In the genomic region with DNA sequence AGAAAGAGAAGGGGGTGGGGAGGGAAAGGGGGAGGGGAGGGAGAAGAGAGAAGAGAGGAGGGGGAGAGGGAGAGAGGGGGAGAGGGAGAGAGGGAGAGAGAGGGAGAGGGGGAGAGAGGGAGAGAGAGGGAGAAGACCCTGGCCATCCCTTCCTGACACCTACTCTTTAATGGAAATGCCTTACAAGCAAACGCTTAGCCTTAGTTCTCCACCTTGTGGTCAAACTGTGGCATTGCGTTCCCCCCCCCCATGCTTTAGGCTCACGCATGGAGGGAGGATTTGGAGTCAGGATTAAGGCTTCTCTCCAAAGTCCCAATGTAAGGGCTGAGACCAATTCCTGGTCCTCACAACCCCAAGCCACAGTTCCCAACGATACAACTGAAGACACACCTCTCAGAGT, we compare ENCODE assay signal across 10 mouse cellular contexts. TPM values are rescaled to one million over a fixed set of nuclear protein-coding genes. Genes with fewer than 3 reads are reported as not detected.
DNase-seq lines count a peak whose midpoint lies in the region; ATAC-seq lines count a peak whose summit lies in the region.
"Had no signal": no experiment of that assay in that cellular context is flagged by ENCODE, and none has a peak within 500 bp of the region (broad histone marks: within the 10 kb centered on the region; RNA-seq: fewer than 3 reads in every experiment).

No protein-coding gene starts in this region.

- H3K4me3 ChIP-seq in forebrain, embryonic 14.5 days (ENCODE audit: low read depth, low read length): no peak overlapping the region

- no peaks in the 10 kb centered on the region for H3K9me3 ChIP-seq in forebrain, embryonic 14.5 days (replicated peaks; ENCODE audit: control insufficient read depth, low read length)

- no peak overlapping the region for H3K4me2 ChIP-seq in forebrain, embryonic 14.5 days (ENCODE audit: low read length)

- intact Hi-C loops in gastrocnemius, postnatal 14 days (cut with DNase I; ENCODE audit: low total_unique reads): loop anchor here (10.0 kb wide), 1 partner anchor 277 kb away; no protein-coding TSS in a partner anchor

- no peaks in the 10 kb centered on the region for H3K27me3 ChIP-seq in forebrain, embryonic 14.5 days (replicated peaks; ENCODE audit: control insufficient read depth, insufficient read depth, low read length)

- peak; percentile 44 for ATAC-seq in forebrain, embryonic 14.5 days

- H3K9ac ChIP-seq in forebrain, embryonic 14.5 days (ENCODE audit: low read length): no peak overlapping the region

- H3K36me3 ChIP-seq in forebrain, embryonic 14.5 days (ENCODE audit: control insufficient read depth, insufficient read depth, low read length): no peaks in the 10 kb centered on the region

- DNase-seq in gastrocnemius, adult 18-20 months (ENCODE audit: low spot score): peak; percentile 6
- DNase-seq in gastrocnemius, postnatal 14 days: no peak
- DNase-seq in thymus, postnatal 0 days (ENCODE audit: low spot score): peak; percentile 59
- no peak for DNase-seq in thymus, adult 18-20 months
- peak; percentile 74 for DNase-seq in forebrain, embryonic 14.5 days (ENCODE audit: low spot score)
- DNase-seq in lung, postnatal 10 days: peak; percentile 33
- DNase-seq in thymus, postnatal 4 days: peak; percentile 43
- no peak for DNase-seq in heart, adult 11 months

- WGBS in forebrain, embryonic 14.5 days: 8% methylated on average over 4 of the region's 4 CpGs

- H3K27ac ChIP-seq in forebrain, embryonic 14.5 days (ENCODE audit: low read depth, low read length): no peak overlapping the region

- no peaks in the 10 kb centered on the region for H3K4me1 ChIP-seq in forebrain, embryonic 14.5 days (ENCODE audit: control insufficient read depth, insufficient read depth, low read length)

RNA-seq across cellular contexts. Expression of a gene that starts 29.0 kb away (rescaled TPM):
- under 1 TPM in 1 of 2 experiments, not detected in 1; 0.34 TPM for total RNA-seq in gastrocnemius, adult 18-20 months (2021)
- under 1 TPM in 1 of 2 experiments, not detected in 1; 0.58 TPM for total RNA-seq in gastrocnemius, postnatal 14 days (2021)
- polyA plus RNA-seq in thymus, postnatal 0 days (2015; fragmentation: Nextera tagmentation; extraction: Ambion mirVana): 0.90 and 1.0 TPM in 2 replicates
- 0.44 and 0.67 TPM in 2 replicates for polyA plus RNA-seq in forebrain, embryonic 14.5 days (2014; fragmentation: Nextera tagmentation; extraction: Ambion mirVana)
- total RNA-seq: layer of hippocampus, postnatal 25 days had no signal
- polyA plus RNA-seq: stomach, embryonic 16.5 days had no signal

RNA-seq across cellular contexts. Expression of a gene that starts 42.9 kb away (rescaled TPM):
- not detected for total RNA-seq in gastrocnemius, adult 18-20 months (2021)
- total RNA-seq in gastrocnemius, postnatal 14 days (2021): not detected
- 0.84 and 2.0 TPM in 2 replicates for polyA plus RNA-seq in thymus, postnatal 0 days (2015; fragmentation: Nextera tagmentation; extraction: Ambion mirVana)
- 0.28 and 0.58 TPM in 2 replicates for polyA plus RNA-seq in forebrain, embryonic 14.5 days (2014; fragmentation: Nextera tagmentation; extraction: Ambion mirVana)
- total RNA-seq: layer of hippocampus, postnatal 25 days had no signal

RNA-seq across cellular contexts. Expression of a gene that starts 48.1 kb away (rescaled TPM):
- total RNA-seq in gastrocnemius, adult 18-20 months (2021): not detected
- not detected for total RNA-seq in gastrocnemius, postnatal 14 days (2021)
- 0.93 and 0.98 TPM in 2 replicates for polyA plus RNA-seq in thymus, postnatal 0 days (2015; fragmentation: Nextera tagmentation; extraction: Ambion mirVana)
- 20.6 and 21.8 TPM in 2 replicates for polyA plus RNA-seq in forebrain, embryonic 14.5 days (2014; fragmentation: Nextera tagmentation; extraction: Ambion mirVana)

Comparison
In these comparisons a context has a peak if more than half of its experiments do, and no peak if none do; other contexts are left out.
1. DNase-seq: peak in gastrocnemius, adult 18-20 months (single experiment), thymus, postnatal 0 days (single experiment), forebrain, embryonic 14.5 days (single experiment), lung, postnatal 10 days (single experiment) and thymus, postnatal 4 days (single experiment); none in gastrocnemius, postnatal 14 days (single experiment), thymus, adult 18-20 months (0 of 2) and heart, adult 11 months (single experiment).